Mouse (Mus musculus) forebrain, embryonic 14.5 days (tissue): ENCODE results near the gene AI661453. TPM values are rescaled to one million over a fixed set of nuclear protein-coding genes. Genes with fewer than 3 reads are reported as not detected.
A peak's percentile ranks its signal among the peaks of the same experiment; 100 is the strongest.

Source experiments
- ATAC-seq: fragments of 200-750 bp; cut with Nextera tagmentation; 2 replicates; pipeline ENCODE4 v1.8.0; 2017; ENCODE audit warnings: mild to moderate bottlenecking, moderate library complexity
- DNase-seq: peaks from one replicate; pipeline ENCODE4 v3.0.0-alpha.2; 2015; ENCODE audit warnings: low spot score
- H3K27ac ChIP-seq: fragments of 300-500 bp; sonication (generic); 2 replicates; pipeline ENCODE4 v1.5.1; 2014; ENCODE audit warnings: low read depth, mild to moderate bottlenecking, control low read depth, low read length, moderate library complexity
- H3K27me3 ChIP-seq: fragments of 300-500 bp; sonication (generic); replicated peaks from 2 replicates; pipeline ENCODE4 v1.6.1; 2014; ENCODE audit warnings: low read length, control low read depth, mixed read lengths; ENCODE audit not compliant: control insufficient read depth, insufficient read depth
- H3K36me3 ChIP-seq: fragments of 300-500 bp; sonication (generic); 2 replicates; pipeline ENCODE4 v1.6.1; 2014; ENCODE audit warnings: low read length, control low read depth; ENCODE audit not compliant: control insufficient read depth, insufficient read depth
- H3K4me1 ChIP-seq: fragments of 300-500 bp; sonication (generic); 2 replicates; pipeline ENCODE4 v1.6.1; 2014; ENCODE audit warnings: antibody characterized with exemption, low read length, control low read depth; ENCODE audit not compliant: control insufficient read depth, insufficient read depth
- H3K4me2 ChIP-seq: fragments of 300-500 bp; sonication (generic); 2 replicates; pipeline ENCODE4 v1.6.1; 2014; ENCODE audit warnings: mild to moderate bottlenecking, control low read depth, low read length
- H3K4me3 ChIP-seq: fragments of 300-500 bp; sonication (generic); 2 replicates; pipeline ENCODE4 v1.5.1; 2014; ENCODE audit warnings: low read depth, low read length, control low read depth
- H3K9ac ChIP-seq: fragments of 300-500 bp; sonication (generic); 2 replicates; pipeline ENCODE4 v1.6.1; 2014; ENCODE audit warnings: mild to moderate bottlenecking, low read length, control low read depth, moderate library complexity
- H3K9me3 ChIP-seq: fragments of 300-500 bp; sonication (generic); replicated peaks from 2 replicates; pipeline ENCODE4 v1.6.1; 2016; ENCODE audit warnings: low read length, control low read depth, mixed read lengths; ENCODE audit not compliant: control insufficient read depth
- WGBS: fragments of 180-500 bp; shearing (Covaris S2); extraction: QIAGEN DNeasy Blood & Tissue Kit; methylation state at CpG from one replicate; pipeline ENCODE4 v1.1.7; 2014; 5-methylcytosine and 5-hydroxymethylcytosine counted together
- polyA plus RNA-seq: library from polyadenylated mRNA; unstranded; fragments of >200 nt; fragmentation: Nextera tagmentation; extraction: Ambion mirVana; gene quantifications from 2 replicates; pipeline ENCODE4 v1.2.1, GENCODE M21; 2014

AI661453 gene
- 0.18 TPM in 1 of 2 replicates, not detected in the other for polyA plus RNA-seq

- Histone ChIP-seq H3K4me1 (peaks cover 6% of the 10 kb centered on the region; the same call in 1 of the 2 replicates), H3K4me2 (peak within 1 kb of the TSS; percentile 52), H3K4me3 (peak within 1 kb of the TSS; percentile 29), H3K27me3 (peaks cover 45% of the 10 kb centered on the region), H3K9ac (peak within 1 kb of the TSS; percentile 35; the same call in 1 of the 2 replicates), H3K27ac (no peak within 1 kb of the TSS), H3K36me3 (no peaks in the 10 kb centered on the region), H3K9me3 (no peaks in the 10 kb centered on the region)
- DNase-seq, result no peak
- WGBS, result under 1% methylated on average over 40 of the region's 45 CpGs
- ATAC-seq, result no peak
These were observed at the start of gene AI661453 for GRCm38 (mm10) chr17:47436156-47436906. TSS of gene AI661453 (plus strand) at chr17:47436615.

- ATAC-seq, result no peak
These were observed 49.8 kb upstream of the AI661453 start for GRCm38 (mm10) chr17:47386649-47387048.

GRCm38 (mm10) chr17:47394223-47394869 is 42.1 kb upstream of the AI661453 start:
- Histone ChIP-seq H3K36me3 (no peaks in the 10 kb centered on the region), H3K4me3 (no peak overlapping the region; the same call in 1 of the 2 replicates), H3K9me3 (no peaks in the 10 kb centered on the region), H3K4me1 (0 out of 2 replicates have a peak, but pooled peaks cover 2% of the 10 kb centered on the region), H3K4me2 (no peak overlapping the region), H3K27ac (no peak overlapping the region), H3K27me3 (peaks cover 14% of the 10 kb centered on the region; the same call in 1 of the 2 replicates), H3K9ac (no peak overlapping the region)
- ATAC-seq (no peak), DNase-seq (no peak)
- 35% methylated on average over 24 of the region's 24 CpGs for whole genome bisulfite sequencing

More at GRCm38 (mm10) chr17:47386649-47387048, 49.8 kb upstream of the AI661453 start:
- H3K4me3 ChIP-seq, result no peak overlapping the region
- WGBS, result 70% methylated on average over 4 of the region's 4 CpGs
- no peaks in the 10 kb centered on the region for H3K4me1 ChIP-seq
- H3K27ac ChIP-seq, result no peak overlapping the region
- H3K36me3 ChIP-seq, result no peaks in the 10 kb centered on the region
- H3K4me2 ChIP-seq, result no peak overlapping the region
- H3K9me3 ChIP-seq, result no peaks in the 10 kb centered on the region
- DNase-seq, result peak; percentile 30
- H3K9ac ChIP-seq, result no peak overlapping the region
- H3K27me3 ChIP-seq, result no peaks in the 10 kb centered on the region

GRCm38 (mm10) chr17:47395376-47395913 is 41.0 kb upstream of the AI661453 start:
- Histone ChIP-seq H3K27me3 (peaks cover 17% of the 10 kb centered on the region; the same call in 1 of the 2 replicates), H3K9me3 (no peaks in the 10 kb centered on the region), H3K4me2 (peak overlapping the region; percentile 23), H3K4me1 (0 out of 2 replicates have a peak, but pooled peaks cover 2% of the 10 kb centered on the region), H3K4me3 (0 out of 2 replicates have a peak overlapping the region, but pooled peaks have one; percentile 1), H3K36me3 (no peaks in the 10 kb centered on the region), H3K27ac (no peak overlapping the region), H3K9ac (no peak overlapping the region)
- WGBS, result 7% methylated on average over 20 of the region's 20 CpGs
- ATAC-seq (peak; percentile 34), DNase-seq (peak; percentile 34)

GRCm38 (mm10) chr17:47399091-47399490 is 37.3 kb upstream of the AI661453 start:
- no peak overlapping the region for H3K9ac ChIP-seq
- no peak overlapping the region for H3K4me2 ChIP-seq
- WGBS, result 81% methylated on average over 8 of the region's 8 CpGs
- DNase-seq, result no peak
- H3K27ac ChIP-seq, result no peak overlapping the region
- H3K9me3 ChIP-seq, result no peaks in the 10 kb centered on the region
- no peak for ATAC-seq
- H3K4me1 ChIP-seq, result 0 out of 2 replicates have a peak, but pooled peaks cover 2% of the 10 kb centered on the region
- H3K27me3 ChIP-seq, result peaks cover 23% of the 10 kb centered on the region; the same call in 1 of the 2 replicates
- H3K36me3 ChIP-seq, result no peaks in the 10 kb centered on the region
- no peak overlapping the region for H3K4me3 ChIP-seq

- DNase-seq (no peak), ATAC-seq (no peak)
- Histone ChIP-seq H3K36me3 (no peaks in the 10 kb centered on the region), H3K9me3 (no peaks in the 10 kb centered on the region), H3K4me2 (no peak within 1 kb of the TSS), H3K27me3 (peaks cover 20% of the 10 kb centered on the region; the same call in 1 of the 2 replicates), H3K9ac (no peak within 1 kb of the TSS), H3K27ac (no peak within 1 kb of the TSS), H3K4me1 (0 out of 2 replicates have a peak, but pooled peaks cover 1% of the 10 kb centered on the region), H3K4me3 (no peak within 1 kb of the TSS)
- WGBS, result 5% methylated on average over 10 of the region's 10 CpGs
These were observed 36.0 kb upstream of the AI661453 start, which contains the start of gene Guca1a for GRCm38 (mm10) chr17:47400451-47400850. TSS of gene Guca1a (minus strand) at chr17:47400584.

GRCm38 (mm10) chr17:47407717-47408557 is 28.5 kb upstream of the AI661453 start:
- ATAC-seq, result no peak
- H3K27me3 ChIP-seq, result peaks cover 16% of the 10 kb centered on the region

GRCm38 (mm10) chr17:47408558-47408898 is 27.9 kb upstream of the AI661453 start:
- ATAC-seq (no peak), DNase-seq (peak; percentile 59)
- WGBS, result 25% methylated on average over 8 of the region's 8 CpGs
- Histone ChIP-seq H3K36me3 (no peaks in the 10 kb centered on the region), H3K4me1 (no peaks in the 10 kb centered on the region), H3K4me3 (no peak overlapping the region), H3K4me2 (no peak overlapping the region), H3K27ac (no peak overlapping the region), H3K27me3 (peaks cover 16% of the 10 kb centered on the region), H3K9me3 (no peaks in the 10 kb centered on the region), H3K9ac (no peak overlapping the region)

More at GRCm38 (mm10) chr17:47407717-47408557, 28.5 kb upstream of the AI661453 start:
- Histone ChIP-seq H3K9ac (no peak overlapping the region), H3K9me3 (no peaks in the 10 kb centered on the region), H3K4me2 (no peak overlapping the region), H3K4me3 (no peak overlapping the region), H3K36me3 (no peaks in the 10 kb centered on the region), H3K27ac (no peak overlapping the region), H3K4me1 (no peaks in the 10 kb centered on the region)
- DNase-seq, result no peak
- WGBS, result 59% methylated on average over 10 of the region's 10 CpGs
